Mouse (Mus musculus) ES-E14 (cell line): ENCODE measurements at regions not wholly inside any gene's neighbourhood (a gene's known extent, or its start where the extent isn't known, plus 50 kb on each side); places are given as distances from the start of the nearest gene placed in this dataset.

Source experiments
- HCFC1 ChIP-seq: IDR thresholded peaks from 2 replicates; pipeline ENCODE4 v1.6.1; 2012; ENCODE audit warnings: low read length, inconsistent platforms, borderline replicate concordance; ENCODE audit not compliant: insufficient read depth
- MAFK ChIP-seq: IDR thresholded peaks from 2 replicates; pipeline ENCODE4 v1.6.1; 2014; ENCODE audit warnings: mild to moderate bottlenecking, low read depth, low read length, inconsistent platforms; ENCODE audit not compliant: insufficient read depth
- ZNF384 ChIP-seq: IDR thresholded peaks from 2 replicates; pipeline ENCODE4 v1.6.1; 2012; ENCODE audit warnings: low read depth, low read length, inconsistent platforms

- no peak for TF ChIP-seq MAFK
- no peak for TF ChIP-seq ZNF384
- no peak for TF ChIP-seq HCFC1
Measured at GRCm38 (mm10) chr15:16404077-16404476, 324.5 kb upstream of the Cdh9 start.
